Mouse (Mus musculus) heart, postnatal 0 days (tissue): ENCODE measurements at regions not wholly inside any gene's neighbourhood (a gene's known extent, or its start where the extent isn't known, plus 50 kb on each side); places are given as distances from the start of the nearest gene placed in this dataset.

Experiments used
- CTCF ChIP-seq: IDR thresholded peaks from 2 replicates; pipeline ENCODE4 v1.5.1; 2016; ENCODE audit warnings: antibody characterized with exemption, control low read depth, low read depth
- EP300 ChIP-seq: IDR thresholded peaks from 2 replicates; pipeline ENCODE4 v1.6.1; 2016; ENCODE audit warnings: antibody characterized with exemption, low read depth

DNA sequence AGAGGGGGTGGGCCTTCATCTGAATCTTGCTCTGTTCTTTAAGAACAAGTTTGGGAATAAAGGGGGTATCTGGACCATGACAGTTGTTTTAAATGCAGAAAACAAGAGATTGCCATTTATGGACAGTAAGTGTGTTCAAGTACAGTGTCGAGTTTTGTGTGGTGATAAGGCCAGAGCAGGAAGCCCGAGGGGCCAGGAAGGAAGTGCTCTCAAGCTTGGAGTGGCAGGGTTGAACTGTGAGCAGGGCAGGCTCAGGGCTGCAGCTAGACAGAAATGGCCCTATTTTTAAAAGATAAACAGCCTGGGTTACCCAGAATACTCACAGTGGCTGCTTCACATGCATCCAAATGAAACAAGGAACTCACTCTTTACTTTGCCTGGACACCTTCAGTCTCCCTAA, 184.4 kb upstream of the Gm37988 start:
- TF ChIP-seq CTCF (no peak), EP300 (no peak)
